In the genomic region with DNA sequence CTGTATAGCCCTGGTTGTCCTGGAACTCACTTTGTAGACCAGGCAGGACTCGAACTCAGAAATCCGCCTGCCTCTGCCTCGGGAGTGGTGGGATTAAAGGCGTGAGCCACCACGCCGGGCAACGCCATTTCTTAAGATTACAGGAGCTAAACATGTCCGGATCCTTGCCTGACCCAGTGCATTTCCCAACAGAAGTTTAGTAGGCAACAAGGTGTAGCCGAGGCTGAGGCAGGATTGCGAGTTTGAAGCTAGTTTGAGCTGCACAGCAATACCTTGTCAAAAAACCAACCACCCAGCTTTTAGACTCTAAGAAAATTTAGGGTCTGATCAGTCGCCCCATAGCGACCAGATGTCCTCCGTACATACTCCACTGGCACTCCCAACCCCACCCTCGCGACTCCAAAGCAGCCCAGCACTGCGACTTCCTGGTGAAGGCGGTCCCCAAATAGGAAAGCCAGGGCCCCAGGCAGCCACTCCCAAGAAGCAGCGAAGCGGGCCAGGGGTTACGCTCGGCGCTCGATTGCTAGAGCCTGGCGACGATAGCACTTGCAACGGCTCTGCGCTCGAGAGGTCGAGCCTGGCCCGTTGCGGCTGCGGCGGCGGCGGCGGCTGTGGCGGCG, we compare ENCODE assay signal across 8 mouse cellular contexts. TPM values are rescaled to one million over a fixed set of nuclear protein-coding genes. Genes with fewer than 3 reads are reported as not detected.
DNase-seq lines count a peak whose midpoint lies in the region; ATAC-seq and TF ChIP-seq lines count a peak whose summit lies in the region.

A gene (plus strand): TSS at position 584 of the 620 bp plus-strand sequence.
A gene (plus strand): TSS at position 597 of the 620 bp plus-strand sequence.

- H3K9me3 ChIP-seq in heart, embryonic 12.5 days (replicated peaks): no peaks in the 10 kb centered on the region
- no peaks in the 10 kb centered on the region for H3K9me3 ChIP-seq in kidney, postnatal 0 days (replicated peaks; ENCODE audit: low read length)
- no peaks in the 10 kb centered on the region for H3K9me3 ChIP-seq in liver, embryonic 12.5 days (replicated peaks)
- H3K9me3 ChIP-seq in stomach, embryonic 15.5 days: no peaks in the 10 kb centered on the region

- H3K27ac ChIP-seq in heart, embryonic 12.5 days (ENCODE audit: poor library complexity, severe bottlenecking): peak within 1 kb of the TSS; percentile 90
- peak within 1 kb of the TSS; percentile 96 for H3K27ac ChIP-seq in kidney, postnatal 0 days
- peak within 1 kb of the TSS; percentile 89 for H3K27ac ChIP-seq in liver, embryonic 12.5 days
- peak within 1 kb of the TSS; percentile 96 for H3K27ac ChIP-seq in stomach, embryonic 15.5 days

- peak; percentile 98 for ATAC-seq in erythroid progenitor cell, adult 5-6 weeks (replicated peaks; ENCODE audit: low FRiP score, poor library complexity, severe bottlenecking)
- ATAC-seq in heart, embryonic 12.5 days (ENCODE audit: insufficient number of reproducible peaks, low FRiP score): peak; percentile 96
- ATAC-seq in kidney, postnatal 0 days (replicated peaks; ENCODE audit: low FRiP score, low read depth): peak; percentile 93
- peak; percentile 98 for ATAC-seq in liver, embryonic 12.5 days
- ATAC-seq in stomach, embryonic 15.5 days (ENCODE audit: insufficient read depth, low FRiP score, low read depth): peak; percentile 98

- peak within 1 kb of the TSS; percentile 82 for H3K4me2 ChIP-seq in heart, embryonic 12.5 days
- H3K4me2 ChIP-seq in kidney, postnatal 0 days (ENCODE audit: low read length): peak within 1 kb of the TSS; percentile 68
- peak within 1 kb of the TSS; percentile 84 for H3K4me2 ChIP-seq in liver, embryonic 12.5 days
- H3K4me2 ChIP-seq in stomach, embryonic 15.5 days: peak within 1 kb of the TSS; percentile 69

- H3K27me3 ChIP-seq in heart, embryonic 12.5 days (replicated peaks): no peaks in the 10 kb centered on the region
- H3K27me3 ChIP-seq in kidney, postnatal 0 days (ENCODE audit: insufficient read depth, low read length): no peaks in the 10 kb centered on the region
- H3K27me3 ChIP-seq in liver, embryonic 12.5 days (replicated peaks): no peaks in the 10 kb centered on the region
- no peaks in the 10 kb centered on the region for H3K27me3 ChIP-seq in stomach, embryonic 15.5 days (replicated peaks)

- H3K4me1 ChIP-seq in heart, embryonic 12.5 days (replicated peaks): peaks cover 17% of the 10 kb centered on the region
- peaks cover 4% of the 10 kb centered on the region for H3K4me1 ChIP-seq in kidney, postnatal 0 days (replicated peaks; ENCODE audit: insufficient read depth, low read length)
- peaks cover 29% of the 10 kb centered on the region for H3K4me1 ChIP-seq in liver, embryonic 12.5 days
- no peaks in the 10 kb centered on the region for H3K4me1 ChIP-seq in stomach, embryonic 15.5 days

- peaks cover 6% of the 10 kb centered on the region for H3K36me3 ChIP-seq in heart, embryonic 12.5 days
- H3K36me3 ChIP-seq in kidney, postnatal 0 days (ENCODE audit: insufficient read depth, low read length): peaks cover 3% of the 10 kb centered on the region; the same call in 1 of the 2 replicates
- peaks cover 11% of the 10 kb centered on the region for H3K36me3 ChIP-seq in liver, embryonic 12.5 days
- 0 out of 2 replicates have a peak, but pooled peaks cover 3% of the 10 kb centered on the region for H3K36me3 ChIP-seq in stomach, embryonic 15.5 days

- 5% methylated on average over 38 of the region's 38 CpGs for WGBS in heart, embryonic 12.5 days
- 6% methylated on average over 38 of the region's 38 CpGs for WGBS in kidney, postnatal 0 days
- WGBS in liver, embryonic 12.5 days (ENCODE audit: insufficient replicate concordance): 3% methylated on average over 38 of the region's 38 CpGs
- WGBS in stomach, embryonic 15.5 days: 7% methylated on average over 27 of the region's 38 CpGs

- DNase-seq in CD4-positive, CD25-positive, alpha-beta regulatory T cell, adult 2 months (ENCODE audit: low read depth, low spot score): peak; percentile 96
- DNase-seq in brain, embryonic 18.5 days (ENCODE audit: low read depth, low spot score): peak; percentile 83
- peak; percentile 97 for DNase-seq in kidney, postnatal 0 days (ENCODE audit: low spot score)
- peak; percentile 77 to 86 for DNase-seq in natural killer cell, adult 2 months (ENCODE audit: low spot score in 2 of 2)

- no peak for TF ChIP-seq CTCF in kidney, postnatal 0 days (IDR thresholded peaks at IDR 0.05; ENCODE audit: low read depth)

- peak within 1 kb of the TSS; percentile 72 for H3K4me3 ChIP-seq in heart, embryonic 12.5 days
- peak within 1 kb of the TSS; percentile 89 for H3K4me3 ChIP-seq in kidney, postnatal 0 days (replicated peaks; ENCODE audit: low read depth, low read length)
- H3K4me3 ChIP-seq in liver, embryonic 12.5 days: peak within 1 kb of the TSS; percentile 86
- peak within 1 kb of the TSS; percentile 86 for H3K4me3 ChIP-seq in stomach, embryonic 15.5 days (replicated peaks)

- peak within 1 kb of the TSS; percentile 87 for H3K9ac ChIP-seq in heart, embryonic 12.5 days
- peak within 1 kb of the TSS; percentile 82 for H3K9ac ChIP-seq in kidney, postnatal 0 days (ENCODE audit: low read depth, low read length)
- H3K9ac ChIP-seq in liver, embryonic 12.5 days: peak within 1 kb of the TSS; percentile 88
- H3K9ac ChIP-seq in stomach, embryonic 15.5 days: peak within 1 kb of the TSS; percentile 78

RNA-seq across cellular contexts. Expression of the first gene that starts in this region (rescaled TPM):
- 10.5 and 16.6 TPM in 2 replicates for total RNA-seq in erythroid progenitor cell, adult 5-6 weeks (2015; ENCODE audit: low replicate concordance)
- 11.7 and 23.0 TPM in 2 replicates for total RNA-seq in erythroid progenitor cell, adult 5-6 weeks (2017; ENCODE audit: low replicate concordance)
- 27.3 and 27.5 TPM in 2 replicates for polyA plus RNA-seq in heart, embryonic 12.5 days (2016; fragmentation: Nextera tagmentation; extraction: Ambion mirVana)
- polyA plus RNA-seq in kidney, postnatal 0 days (2015; fragmentation: Nextera tagmentation; extraction: Ambion mirVana): 36.5 and 37.5 TPM in 2 replicates
- 26.3 and 28.3 TPM in 2 replicates for polyA plus RNA-seq in liver, embryonic 12.5 days (2016; fragmentation: Nextera tagmentation; extraction: Ambion mirVana)
- polyA plus RNA-seq in stomach, embryonic 15.5 days (2015; fragmentation: Nextera tagmentation; extraction: Ambion mirVana): 38.6 and 40.5 TPM in 2 replicates

RNA-seq across cellular contexts. Expression of the second gene that starts in this region (rescaled TPM):
- total RNA-seq in erythroid progenitor cell, adult 5-6 weeks (2015; ENCODE audit: low replicate concordance): not detected in 2 replicates
- total RNA-seq in erythroid progenitor cell, adult 5-6 weeks (2017; ENCODE audit: low replicate concordance): 12.1 TPM in 1 of 2 replicates, not detected in the other
- polyA plus RNA-seq in heart, embryonic 12.5 days (2016; fragmentation: Nextera tagmentation; extraction: Ambion mirVana): 0.90 and 3.8 TPM in 2 replicates
- 3.2 and 3.3 TPM in 2 replicates for polyA plus RNA-seq in kidney, postnatal 0 days (2015; fragmentation: Nextera tagmentation; extraction: Ambion mirVana)
- polyA plus RNA-seq in liver, embryonic 12.5 days (2016; fragmentation: Nextera tagmentation; extraction: Ambion mirVana): 0.74 TPM in 1 of 2 replicates, not detected in the other
- polyA plus RNA-seq in stomach, embryonic 15.5 days (2015; fragmentation: Nextera tagmentation; extraction: Ambion mirVana): 0.84 and 6.1 TPM in 2 replicates

Comparison
In these comparisons a context has a peak if more than half of its experiments do, and no peak if none do; other contexts are left out.
1. Peak in every context shown above with its lines: DNase-seq, ATAC-seq, H3K4me3 ChIP-seq and H3K27ac ChIP-seq.